Mouse (Mus musculus) natural killer cell, adult 2 months (primary cell): ENCODE results near the gene Cdipt.

Experiments
- DNase-seq, 2 experiments: peaks; one replicate each; pipeline ENCODE4 v3.0.0; 2022; ENCODE audit warnings: low spot score in 2 of 2

Cdipt gene

GRCm38 (mm10) chr7:126975893-126975949, at the start of gene Cdipt:
Gene Cdipt (plus strand): TSS chr7:126975914.
- no peak for DNase-seq

GRCm38 (mm10) chr7:126926299-126926698, 49.4 kb upstream of the Cdipt start:
- DNase-seq: no peak

GRCm38 (mm10) chr7:126928384-126929037, 47.2 kb upstream of the Cdipt start, which contains the start of gene Kctd13:
Gene Kctd13 (plus strand): TSS chr7:126928879.
- DNase-seq: peak; percentile 91 to 94

- DNase-seq: peak in 1 of 2 experiments; percentile 22
These were observed 46.7 kb upstream of the Cdipt start for GRCm38 (mm10) chr7:126929046-126929445.

GRCm38 (mm10) chr7:126932652-126933051, 43.1 kb upstream of the Cdipt start:
- DNase-seq: no peak

GRCm38 (mm10) chr7:126941171-126941570, 34.5 kb upstream of the Cdipt start:
- no peak for DNase-seq

- DNase-seq: no peak
These were observed 33.9 kb upstream of the Cdipt start for GRCm38 (mm10) chr7:126941801-126942200.

GRCm38 (mm10) chr7:126946530-126946929, 29.2 kb upstream of the Cdipt start:
- DNase-seq: peak in 1 of 2 experiments; percentile 48

- no peak for DNase-seq
These were observed 27.1 kb upstream of the Cdipt start for GRCm38 (mm10) chr7:126948626-126949025.

GRCm38 (mm10) chr7:126949403-126949792, 26.3 kb upstream of the Cdipt start, which contains the start of gene Asphd1:
Gene Asphd1 (minus strand): TSS chr7:126949582.
- DNase-seq: no peak

GRCm38 (mm10) chr7:126949793-126950646, 25.7 kb upstream of the Cdipt start, which contains the start of gene Sez6l2:
Gene Sez6l2 (plus strand): TSS chr7:126950563.
- DNase-seq: peak; percentile 57 to 79

GRCm38 (mm10) chr7:126950647-126951615, 24.8 kb upstream of the Cdipt start:
- no peak for DNase-seq

GRCm38 (mm10) chr7:126951741-126952140, 24.0 kb upstream of the Cdipt start:
- no peak for DNase-seq

- DNase-seq: no peak
These were observed 23.1 kb upstream of the Cdipt start for GRCm38 (mm10) chr7:126952646-126953045.

- DNase-seq: no peak
These were observed 20.6 kb upstream of the Cdipt start for GRCm38 (mm10) chr7:126955125-126955524.

- DNase-seq: no peak
These were observed 15.9 kb upstream of the Cdipt start for GRCm38 (mm10) chr7:126959780-126960179.

GRCm38 (mm10) chr7:126961095-126961494, 14.6 kb upstream of the Cdipt start:
- no peak for DNase-seq

GRCm38 (mm10) chr7:126961965-126962364, 13.7 kb upstream of the Cdipt start:
- DNase-seq: no peak

GRCm38 (mm10) chr7:126963548-126964286, 12.0 kb upstream of the Cdipt start:
- DNase-seq: peak in 1 of 2 experiments; percentile 28

GRCm38 (mm10) chr7:126965568-126965967, 10.1 kb upstream of the Cdipt start:
- DNase-seq: no peak

GRCm38 (mm10) chr7:126967361-126967760, 8.4 kb upstream of the Cdipt start:
- DNase-seq: no peak

GRCm38 (mm10) chr7:126975493-126975892, 221 bp upstream of the Cdipt start:
- DNase-seq: no peak
